Mouse (Mus musculus): ENCODE data around the gene Fam241b. TPM values are rescaled to one million over a fixed set of nuclear protein-coding genes. Genes with fewer than 3 reads are reported as not detected.
A peak's percentile ranks its signal among the peaks of the same experiment; 100 is the strongest.
"Not testable (repeated sequence)": the region's sequence is repeated elsewhere in the genome, so short reads cannot be mapped to it uniquely, and the experiment has no call there.

The Fam241b gene
- polyA plus RNA-seq, 1 experiment from 2014 or later: 30.6 TPM

GRCm38 (mm10) chr10:62071346-62071745 lies 72.4 kb downstream of the Fam241b start:
- not testable (repeated sequence) for H3K36me3 ChIP-seq (ENCODE audit: control insufficient read depth, insufficient read depth, low read length); H3K27me3 ChIP-seq (ENCODE audit: control insufficient read depth, insufficient read depth, low read length); H3K9ac ChIP-seq (ENCODE audit: low read length); H3K4me1 ChIP-seq (replicated peaks; ENCODE audit: control insufficient read depth, insufficient read depth); H3K9me3 ChIP-seq (ENCODE audit: control insufficient read depth, low read length); H3K27ac ChIP-seq (replicated peaks); DNase-seq (ENCODE audit: low spot score); ATAC-seq (ENCODE audit: low FRiP score, low TSS enrichment); H3K4me2 ChIP-seq (replicated peaks; ENCODE audit: low read depth); H3K4me3 ChIP-seq (ENCODE audit: low read depth, low read length)
- WGBS: 85% methylated on average over 10 of the region's 14 CpGs
- TF ChIP-seq CTCF (IDR thresholded peaks at IDR 0.05; ENCODE audit: low read depth): peak; percentile 16; the same call in 1 of the 2 replicates

- Histone ChIP-seq H3K4me1 (replicated peaks; ENCODE audit: control insufficient read depth, insufficient read depth) (no peaks in the 10 kb centered on the region), H3K36me3 (ENCODE audit: control insufficient read depth, insufficient read depth, low read length) (no peaks in the 10 kb centered on the region), H3K27me3 (ENCODE audit: control insufficient read depth, insufficient read depth, low read length) (no peaks in the 10 kb centered on the region), H3K4me3 (ENCODE audit: low read depth, low read length) (no peak overlapping the region), H3K4me2 (replicated peaks; ENCODE audit: low read depth) (no peak overlapping the region), H3K9ac (ENCODE audit: low read length) (no peak overlapping the region), H3K27ac (replicated peaks) (no peak overlapping the region), H3K9me3 (ENCODE audit: control insufficient read depth, low read length) (no peaks in the 10 kb centered on the region)
- no peak for DNase-seq (ENCODE audit: low spot score)
- 61% methylated on average over 8 of the region's 8 CpGs for WGBS
- ATAC-seq (ENCODE audit: low FRiP score, low TSS enrichment): no peak
- no peak for TF ChIP-seq CTCF (IDR thresholded peaks at IDR 0.05; ENCODE audit: low read depth)
- no peak for TF ChIP-seq EP300 (optimal IDR thresholded peaks at IDR 0.05)
Observed at GRCm38 (mm10) chr10:62070636-62071035, 73.1 kb downstream of the Fam241b start.

GRCm38 (mm10) chr10:62069946-62070345 lies 73.8 kb downstream of the Fam241b start:
- no peaks in the 10 kb centered on the region for H3K4me1 ChIP-seq (replicated peaks; ENCODE audit: control insufficient read depth, insufficient read depth)
- no peak overlapping the region for H3K9ac ChIP-seq (ENCODE audit: low read length)
- ATAC-seq (ENCODE audit: low FRiP score, low TSS enrichment) (no peak), DNase-seq (ENCODE audit: low spot score) (no peak)
- no peaks in the 10 kb centered on the region for H3K9me3 ChIP-seq (ENCODE audit: control insufficient read depth, low read length)
- no peak overlapping the region for H3K4me2 ChIP-seq (replicated peaks; ENCODE audit: low read depth)
- H3K27ac ChIP-seq (replicated peaks): no peak overlapping the region
- H3K4me3 ChIP-seq (ENCODE audit: low read depth, low read length): no peak overlapping the region
- WGBS: 95% methylated on average over 3 of the region's 3 CpGs
- no peaks in the 10 kb centered on the region for H3K36me3 ChIP-seq (ENCODE audit: control insufficient read depth, insufficient read depth, low read length)
- H3K27me3 ChIP-seq (ENCODE audit: control insufficient read depth, insufficient read depth, low read length): no peaks in the 10 kb centered on the region
- TF ChIP-seq EP300 (optimal IDR thresholded peaks at IDR 0.05) (no peak), CTCF (IDR thresholded peaks at IDR 0.05; ENCODE audit: low read depth) (no peak)

GRCm38 (mm10) chr10:62069398-62069797 lies 74.3 kb downstream of the Fam241b start:
- Histone ChIP-seq H3K4me1 (replicated peaks; ENCODE audit: control insufficient read depth, insufficient read depth) (no peaks in the 10 kb centered on the region), H3K9ac (ENCODE audit: low read length) (no peak overlapping the region), H3K4me2 (replicated peaks; ENCODE audit: low read depth) (no peak overlapping the region), H3K27me3 (ENCODE audit: control insufficient read depth, insufficient read depth, low read length) (no peaks in the 10 kb centered on the region), H3K36me3 (ENCODE audit: control insufficient read depth, insufficient read depth, low read length) (no peaks in the 10 kb centered on the region), H3K9me3 (ENCODE audit: control insufficient read depth, low read length) (no peaks in the 10 kb centered on the region), H3K27ac (replicated peaks) (no peak overlapping the region), H3K4me3 (ENCODE audit: low read depth, low read length) (no peak overlapping the region)
- WGBS: 76% methylated on average over 7 of the region's 7 CpGs
- DNase-seq (ENCODE audit: low spot score) (no peak), ATAC-seq (ENCODE audit: low FRiP score, low TSS enrichment) (no peak)
- TF ChIP-seq EP300 (optimal IDR thresholded peaks at IDR 0.05): no peak
- TF ChIP-seq CTCF (IDR thresholded peaks at IDR 0.05; ENCODE audit: low read depth): no peak

- Histone ChIP-seq H3K27ac (replicated peaks) (no peak overlapping the region), H3K9ac (ENCODE audit: low read length) (no peak overlapping the region), H3K4me1 (replicated peaks; ENCODE audit: control insufficient read depth, insufficient read depth) (no peaks in the 10 kb centered on the region), H3K27me3 (ENCODE audit: control insufficient read depth, insufficient read depth, low read length) (no peaks in the 10 kb centered on the region), H3K4me3 (ENCODE audit: low read depth, low read length) (no peak overlapping the region), H3K36me3 (ENCODE audit: control insufficient read depth, insufficient read depth, low read length) (no peaks in the 10 kb centered on the region), H3K4me2 (replicated peaks; ENCODE audit: low read depth) (no peak overlapping the region), H3K9me3 (ENCODE audit: control insufficient read depth, low read length) (no peaks in the 10 kb centered on the region)
- TF ChIP-seq EP300 (optimal IDR thresholded peaks at IDR 0.05) (no peak), CTCF (IDR thresholded peaks at IDR 0.05; ENCODE audit: low read depth) (no peak)
- 66% methylated on average over 9 of the region's 9 CpGs for WGBS
- DNase-seq (ENCODE audit: low spot score): no peak
- no peak for ATAC-seq (ENCODE audit: low FRiP score, low TSS enrichment)
Observed at GRCm38 (mm10) chr10:62068532-62068931, 75.2 kb downstream of the Fam241b start.

- DNase-seq (ENCODE audit: low spot score) (no peak), ATAC-seq (ENCODE audit: low FRiP score, low TSS enrichment) (no peak)
- Histone ChIP-seq H3K27ac (replicated peaks) (no peak overlapping the region), H3K4me3 (ENCODE audit: low read depth, low read length) (no peak overlapping the region), H3K36me3 (ENCODE audit: control insufficient read depth, insufficient read depth, low read length) (no peaks in the 10 kb centered on the region), H3K4me1 (replicated peaks; ENCODE audit: control insufficient read depth, insufficient read depth) (no peaks in the 10 kb centered on the region; the same call in 1 of the 2 replicates), H3K4me2 (replicated peaks; ENCODE audit: low read depth) (no peak overlapping the region), H3K9me3 (ENCODE audit: control insufficient read depth, low read length) (no peaks in the 10 kb centered on the region), H3K9ac (ENCODE audit: low read length) (no peak overlapping the region), H3K27me3 (ENCODE audit: control insufficient read depth, insufficient read depth, low read length) (no peaks in the 10 kb centered on the region)
- TF ChIP-seq EP300 (optimal IDR thresholded peaks at IDR 0.05) (no peak), CTCF (IDR thresholded peaks at IDR 0.05; ENCODE audit: low read depth) (no peak)
- 57% methylated on average over 7 of the region's 7 CpGs for whole genome bisulfite sequencing
Observed at GRCm38 (mm10) chr10:62066213-62066612, 77.5 kb downstream of the Fam241b start.

Measured in stomach, postnatal 0 days (tissue).